Mouse (Mus musculus) WW6 (cell line): ENCODE results near the gene Mbnl2.

Source experiments
- DNase-seq: peaks from one replicate; pipeline ENCODE4 v3.0.0-alpha.2; 2013; ENCODE audit warnings: low read depth, low spot score

The Mbnl2 gene

GRCm38 (mm10) chr14:120297137-120297749 is 21.8 kb downstream of the Mbnl2 start:
- DNase-seq = no peak

GRCm38 (mm10) chr14:120297833-120298232 is 22.4 kb downstream of the Mbnl2 start:
- DNase-seq = no peak

- DNase-seq = no peak
Measured at GRCm38 (mm10) chr14:120298439-120298838, 23.0 kb downstream of the Mbnl2 start.

- no peak for DNase-seq
Measured at GRCm38 (mm10) chr14:120299716-120300115, 24.2 kb downstream of the Mbnl2 start.

GRCm38 (mm10) chr14:120300191-120300590 is 24.7 kb downstream of the Mbnl2 start:
- no peak for DNase-seq

GRCm38 (mm10) chr14:120300814-120301213 is 25.3 kb downstream of the Mbnl2 start:
- no peak for DNase-seq

GRCm38 (mm10) chr14:120302913-120303548 is 27.6 kb downstream of the Mbnl2 start:
- no peak for DNase-seq

- DNase-seq = peak; percentile 14
Measured at GRCm38 (mm10) chr14:120306229-120306628, 30.8 kb downstream of the Mbnl2 start.

GRCm38 (mm10) chr14:120307356-120307755 is 31.9 kb downstream of the Mbnl2 start:
- DNase-seq = no peak

- no peak for DNase-seq
Measured at GRCm38 (mm10) chr14:120307963-120308362, 32.5 kb downstream of the Mbnl2 start.

- no peak for DNase-seq
Measured at GRCm38 (mm10) chr14:120309691-120310090, 34.2 kb downstream of the Mbnl2 start.

- DNase-seq = no peak
Measured at GRCm38 (mm10) chr14:120311330-120312097, 36.0 kb downstream of the Mbnl2 start.

GRCm38 (mm10) chr14:120312661-120313406 is 37.4 kb downstream of the Mbnl2 start:
- no peak for DNase-seq

- no peak for DNase-seq
Measured at GRCm38 (mm10) chr14:120313466-120313865, 38.0 kb downstream of the Mbnl2 start.

GRCm38 (mm10) chr14:120315721-120316120 is 40.3 kb downstream of the Mbnl2 start:
- no peak for DNase-seq

GRCm38 (mm10) chr14:120318326-120318935 is 43.0 kb downstream of the Mbnl2 start:
- DNase-seq = no peak

GRCm38 (mm10) chr14:120318974-120319731 is 43.7 kb downstream of the Mbnl2 start:
- DNase-seq = no peak

- DNase-seq = no peak
Measured at GRCm38 (mm10) chr14:120322041-120322440, 46.6 kb downstream of the Mbnl2 start.

GRCm38 (mm10) chr14:120323111-120323510 is 47.6 kb downstream of the Mbnl2 start:
- DNase-seq = no peak

- DNase-seq = no peak
Measured at GRCm38 (mm10) chr14:120324061-120324791, 48.8 kb downstream of the Mbnl2 start.
